Mouse (Mus musculus) cerebellum, adult 11 months (tissue): ENCODE measurements around the gene Sh3pxd2b.

Source experiments
- DNase-seq: peaks from one replicate; pipeline ENCODE4 v3.0.0; 2022

Sh3pxd2b gene

DNA sequence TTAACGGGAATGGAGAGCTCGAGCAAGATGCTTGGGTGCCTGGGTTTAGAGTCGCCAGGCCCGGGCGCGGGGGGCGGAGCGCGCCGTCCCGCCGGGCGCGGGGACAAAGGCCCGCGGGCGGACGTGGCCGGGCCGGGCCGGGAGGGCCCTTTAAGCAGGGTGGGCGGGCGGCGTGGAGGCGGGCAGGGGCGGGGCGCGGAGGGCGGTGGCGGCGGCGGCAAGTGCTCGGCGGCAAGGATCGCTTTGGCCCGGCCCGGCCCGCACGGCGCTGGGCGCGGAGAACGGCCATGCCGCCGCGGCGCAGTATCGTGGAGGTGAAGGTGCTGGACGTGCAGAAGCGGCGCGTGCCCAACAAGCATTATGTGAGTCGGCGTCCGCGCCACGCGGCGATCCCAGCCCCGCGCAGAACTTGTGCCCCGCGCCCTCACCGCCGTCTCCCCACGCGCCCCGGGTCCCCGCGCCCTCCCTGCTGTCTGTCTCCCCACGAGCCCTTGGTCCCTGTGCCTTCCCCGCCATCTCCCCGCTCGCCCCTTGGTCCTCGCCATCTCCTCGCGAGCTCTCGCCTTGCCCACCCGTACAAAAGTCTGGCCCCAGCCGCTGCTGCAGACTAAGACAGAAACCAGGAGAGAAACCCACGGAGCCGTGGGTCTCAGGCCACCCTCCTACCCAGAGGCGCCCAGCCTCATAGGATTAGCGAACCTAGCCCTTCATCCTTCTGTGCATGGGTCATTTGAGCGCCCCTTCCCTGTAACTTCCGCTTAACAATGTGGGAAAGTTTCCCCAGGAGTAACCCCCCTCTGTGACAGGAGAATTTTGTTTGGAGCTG, at the start of gene Sh3pxd2b:
Sh3pxd2b (plus strand) TSS at position 214 of the 826 bp plus-strand sequence.
- DNase-seq = peak; percentile 22

DNA sequence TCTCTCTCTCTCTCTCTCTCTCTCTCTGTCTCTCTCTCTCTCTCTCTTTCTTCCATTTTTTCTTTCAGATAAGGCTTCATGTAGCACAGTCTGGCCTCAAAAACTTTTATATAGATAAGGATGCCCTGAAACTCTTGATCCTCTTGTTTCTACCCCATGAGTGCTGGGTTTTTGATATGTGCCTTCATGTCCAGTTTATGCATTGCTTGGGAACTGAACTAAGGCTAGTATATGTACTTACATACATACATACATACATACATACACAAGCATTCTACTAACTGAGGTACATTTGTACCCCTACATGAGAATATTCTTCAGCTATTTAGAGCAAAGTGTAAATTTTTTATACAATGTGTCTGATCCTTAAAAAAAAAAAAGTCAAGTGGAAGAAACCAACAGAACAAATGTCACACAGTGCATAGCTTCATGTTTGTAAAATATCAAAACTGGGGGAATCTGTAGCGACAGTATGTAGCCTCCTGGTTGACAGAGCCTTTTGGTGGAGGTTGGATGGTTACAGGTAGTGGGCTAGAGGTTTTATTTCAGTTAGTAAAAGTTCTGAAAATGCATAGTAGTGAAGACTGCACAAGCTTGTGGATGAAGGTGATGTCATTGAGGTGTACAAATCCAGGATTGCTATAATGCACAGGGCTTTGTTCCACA, 49.6 kb upstream of the Sh3pxd2b start:
- DNase-seq = no peak

DNA sequence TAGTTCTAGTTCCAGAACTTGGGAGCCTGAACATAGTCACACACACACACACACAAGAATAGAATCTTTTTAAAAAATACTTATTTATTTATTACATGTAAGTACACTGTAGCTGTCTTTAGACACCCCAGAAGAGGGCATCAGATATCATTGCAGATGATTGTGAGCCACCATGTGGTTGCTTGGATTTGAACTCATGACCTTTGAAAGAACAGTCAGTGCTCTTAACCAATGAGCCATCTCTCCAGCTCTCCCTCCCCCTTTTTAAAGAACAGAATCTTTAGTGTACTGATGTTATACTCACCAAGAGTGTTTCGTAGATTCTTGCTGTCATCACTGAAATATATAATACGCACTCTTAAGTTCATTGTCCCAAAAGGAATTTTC, 49.1 kb upstream of the Sh3pxd2b start:
- no peak for DNase-seq

DNA sequence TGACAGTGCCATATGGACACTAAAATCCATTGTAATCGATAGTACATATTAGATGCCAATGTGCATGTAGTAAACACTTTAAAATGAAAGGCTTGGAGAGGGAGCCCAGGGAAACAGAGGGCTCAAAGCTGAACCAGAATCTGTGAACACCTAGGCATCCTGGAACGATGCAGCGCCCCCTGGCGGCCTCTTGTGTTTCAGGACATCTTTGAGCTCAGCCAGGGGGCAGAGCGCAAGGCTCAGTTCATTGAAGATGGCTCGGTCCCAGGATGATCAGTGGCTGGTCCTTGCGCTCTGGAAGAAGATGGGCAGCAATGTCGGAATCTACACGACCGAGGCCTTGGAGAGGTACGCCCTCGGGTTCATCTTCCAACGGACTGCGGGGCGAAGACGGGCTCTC, 47.8 kb upstream of the Sh3pxd2b start, which contains the start of gene Hbq1a:
Hbq1a (plus strand) TSS at position 205 of the 400 bp plus-strand sequence.
- DNase-seq = peak; percentile 54

DNA sequence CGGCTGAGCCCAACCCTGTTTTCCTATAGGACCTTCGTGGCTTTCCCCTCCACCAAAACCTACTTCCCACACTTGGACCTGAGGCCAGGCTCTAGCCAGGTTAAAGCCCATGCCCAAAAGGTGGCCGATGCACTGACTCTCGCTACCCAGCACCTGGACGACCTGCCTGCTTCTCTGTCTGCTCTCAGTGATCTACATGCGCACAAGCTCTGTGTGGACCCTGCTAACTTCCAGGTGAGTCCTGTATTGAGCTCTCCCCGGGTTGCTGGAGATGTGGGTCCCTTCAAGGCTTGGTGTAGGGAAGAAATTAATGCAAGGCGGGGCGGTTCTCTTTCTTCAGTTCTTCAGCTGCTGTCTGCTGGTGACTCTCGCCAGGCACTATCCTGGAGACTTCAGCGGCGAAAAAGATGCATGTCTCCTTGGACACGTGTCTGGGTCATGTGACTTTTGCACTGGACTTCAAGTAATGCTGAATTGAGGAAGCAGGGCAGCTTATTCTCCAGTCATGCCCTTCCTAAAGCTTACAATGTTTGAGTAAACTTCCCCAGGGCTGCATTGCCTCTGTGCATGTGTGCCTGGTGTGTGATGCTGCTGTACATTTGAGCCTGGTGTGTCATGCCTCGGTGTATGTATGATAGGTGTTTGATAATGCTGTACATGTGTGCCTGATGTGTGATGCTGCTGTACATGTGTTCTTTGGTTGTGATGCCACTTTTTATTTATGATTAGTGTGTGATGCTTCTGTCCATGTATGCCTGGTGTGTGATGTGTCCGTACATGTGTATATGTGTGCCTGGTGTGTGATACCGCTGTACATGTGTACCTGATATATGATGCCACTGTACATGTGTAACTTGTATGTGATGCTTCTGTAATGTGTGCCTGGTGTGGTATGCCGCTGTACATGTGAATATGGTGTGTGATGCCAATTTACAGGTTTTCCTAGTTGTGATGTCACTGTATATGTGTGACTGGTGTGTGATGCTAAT, 47.0 kb upstream of the Sh3pxd2b start:
- no peak for DNase-seq

DNA sequence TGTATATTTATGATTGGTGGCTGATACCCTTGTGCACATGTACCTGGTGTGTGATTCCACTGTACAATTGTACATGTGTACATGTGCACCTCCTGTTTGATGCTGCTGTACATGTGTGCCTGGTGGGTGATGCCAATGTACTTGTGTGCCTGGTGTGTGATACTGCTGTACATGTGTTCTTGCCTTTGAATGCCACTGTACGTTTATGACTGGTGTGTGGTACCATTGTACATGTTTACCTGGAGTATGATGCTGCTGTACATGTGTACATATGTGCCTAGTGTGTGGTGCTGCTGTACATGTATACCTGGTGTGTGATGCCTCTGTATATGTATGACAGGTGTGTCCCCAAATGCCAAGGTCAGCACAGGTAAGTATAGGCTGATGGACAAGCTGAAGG, 46.1 kb upstream of the Sh3pxd2b start:
- DNase-seq = no peak

DNA sequence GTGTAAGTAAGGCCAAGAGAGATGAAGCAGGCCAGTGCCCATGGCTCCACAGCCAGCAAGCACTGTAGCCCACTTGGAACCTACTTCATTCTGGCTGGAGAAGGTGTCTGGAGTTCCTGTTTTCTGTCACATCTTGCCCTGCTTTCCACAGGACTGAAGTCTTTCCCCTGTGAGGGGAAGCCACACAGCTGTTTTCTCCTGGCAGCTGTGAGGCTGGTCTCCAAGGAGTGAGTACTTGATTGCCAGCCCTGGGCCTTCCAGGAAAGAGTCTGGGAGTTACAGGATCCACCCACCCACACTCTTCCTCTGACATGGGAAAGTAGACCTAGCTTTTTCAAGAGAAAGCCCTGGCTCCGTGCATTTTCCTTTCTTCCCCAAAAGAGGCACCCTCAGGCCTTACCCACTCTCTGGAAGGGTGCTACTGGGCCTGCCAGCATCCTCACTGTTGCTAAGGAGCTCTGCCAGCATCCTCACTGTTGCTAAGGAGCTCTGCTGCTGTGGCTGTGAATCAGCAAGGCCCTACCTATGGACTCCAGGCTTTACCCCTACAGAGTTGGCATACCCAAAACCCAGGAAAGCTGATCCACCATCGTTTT, 44.7 kb upstream of the Sh3pxd2b start:
- no peak for DNase-seq

DNA sequence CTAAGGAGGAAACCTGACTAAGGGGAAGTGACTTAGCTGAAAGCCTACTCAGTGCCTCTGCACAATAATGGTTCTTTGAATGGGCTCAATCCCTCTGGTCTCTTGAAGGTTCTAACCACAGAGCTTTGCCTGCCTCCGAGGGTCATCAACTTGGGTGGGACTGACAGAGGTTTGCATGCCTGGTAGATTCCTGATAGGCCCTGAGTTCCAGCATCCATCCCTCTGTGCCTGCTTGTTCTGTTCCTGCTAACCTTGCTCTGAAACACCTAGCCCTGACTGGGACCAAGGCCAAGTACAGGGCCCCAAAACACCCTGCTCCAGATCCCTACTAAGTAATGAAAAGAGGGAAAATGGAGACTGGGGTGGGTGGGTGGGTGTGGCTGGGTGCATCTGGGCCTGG, 44.2 kb upstream of the Sh3pxd2b start:
- DNase-seq = no peak

DNA sequence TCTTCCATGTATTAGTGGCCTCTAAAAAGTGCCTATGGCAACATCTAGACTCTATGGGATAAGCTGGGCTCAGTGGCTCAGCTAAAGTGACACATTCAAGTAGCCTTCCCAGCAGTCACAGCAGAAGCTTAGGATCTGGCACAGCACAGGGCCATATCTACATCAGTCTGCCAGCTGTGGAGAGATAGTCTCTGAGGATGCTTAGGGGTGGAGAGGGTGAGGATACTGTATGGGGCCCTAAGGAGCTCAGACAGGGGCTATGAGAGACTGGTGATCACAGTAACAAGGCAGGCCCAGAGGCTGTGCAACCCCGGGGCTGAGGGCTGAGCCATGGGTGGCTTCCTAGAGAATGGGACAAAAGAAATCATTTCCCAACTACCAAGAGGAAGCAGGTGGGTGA, 40.6 kb upstream of the Sh3pxd2b start:
- no peak for DNase-seq

DNA sequence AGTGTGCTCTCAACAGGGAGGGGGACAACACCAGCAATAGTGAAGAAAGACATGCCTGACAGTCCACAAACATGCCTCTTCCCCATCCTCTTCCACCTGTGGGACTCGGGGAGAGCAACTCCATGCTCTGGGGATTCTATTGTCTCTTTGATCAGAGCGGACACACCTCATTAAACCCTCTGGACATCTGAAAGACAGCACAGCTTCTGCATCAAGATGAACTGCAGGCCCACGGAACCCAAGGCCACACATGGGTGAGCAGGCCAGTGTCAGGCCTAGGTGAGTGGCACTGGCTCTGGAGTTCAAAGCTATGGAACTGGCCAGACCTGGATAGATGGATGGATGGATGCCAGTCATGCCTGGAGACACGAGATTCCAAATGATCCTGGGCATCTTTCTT, 38.2 kb upstream of the Sh3pxd2b start:
- no peak for DNase-seq

DNA sequence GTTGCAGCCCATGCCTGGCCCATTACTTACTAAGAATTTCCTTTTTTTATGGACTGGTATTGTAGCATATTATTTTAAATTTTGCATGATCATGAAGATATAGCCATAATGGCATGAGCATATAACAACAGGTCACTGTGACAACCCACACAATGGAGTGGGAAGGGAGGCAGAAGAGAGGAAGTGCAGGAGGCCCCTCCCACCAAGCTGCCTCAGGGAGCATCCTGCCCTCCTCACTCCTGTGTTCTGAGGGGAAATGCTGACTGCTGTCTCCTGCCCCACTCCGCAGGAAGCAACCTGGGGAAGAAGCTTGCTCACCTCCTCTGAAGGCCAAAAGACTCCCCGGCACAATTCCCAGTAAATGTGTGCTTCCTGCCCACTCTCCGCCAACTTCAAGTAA, 37.7 kb upstream of the Sh3pxd2b start:
- no peak for DNase-seq

DNA sequence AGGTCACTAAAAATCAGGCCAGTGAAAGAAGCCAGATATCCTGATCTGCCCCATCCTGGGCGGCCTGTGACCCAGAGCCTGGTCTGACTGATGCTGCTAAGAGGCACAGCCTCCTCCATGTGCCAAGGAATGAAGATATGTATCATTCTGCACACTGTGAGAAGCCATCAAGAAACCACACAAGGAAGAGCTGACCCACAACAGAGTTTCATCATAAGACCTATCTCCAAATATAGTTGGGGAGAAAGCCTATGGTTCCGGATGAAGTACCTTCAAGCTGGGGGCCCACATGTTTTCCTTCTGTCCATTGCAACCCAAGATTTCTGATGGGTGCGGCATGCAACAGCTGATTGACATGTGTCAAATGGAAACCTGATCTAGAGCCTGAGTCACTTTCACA, 31.6 kb upstream of the Sh3pxd2b start:
- no peak for DNase-seq

DNA sequence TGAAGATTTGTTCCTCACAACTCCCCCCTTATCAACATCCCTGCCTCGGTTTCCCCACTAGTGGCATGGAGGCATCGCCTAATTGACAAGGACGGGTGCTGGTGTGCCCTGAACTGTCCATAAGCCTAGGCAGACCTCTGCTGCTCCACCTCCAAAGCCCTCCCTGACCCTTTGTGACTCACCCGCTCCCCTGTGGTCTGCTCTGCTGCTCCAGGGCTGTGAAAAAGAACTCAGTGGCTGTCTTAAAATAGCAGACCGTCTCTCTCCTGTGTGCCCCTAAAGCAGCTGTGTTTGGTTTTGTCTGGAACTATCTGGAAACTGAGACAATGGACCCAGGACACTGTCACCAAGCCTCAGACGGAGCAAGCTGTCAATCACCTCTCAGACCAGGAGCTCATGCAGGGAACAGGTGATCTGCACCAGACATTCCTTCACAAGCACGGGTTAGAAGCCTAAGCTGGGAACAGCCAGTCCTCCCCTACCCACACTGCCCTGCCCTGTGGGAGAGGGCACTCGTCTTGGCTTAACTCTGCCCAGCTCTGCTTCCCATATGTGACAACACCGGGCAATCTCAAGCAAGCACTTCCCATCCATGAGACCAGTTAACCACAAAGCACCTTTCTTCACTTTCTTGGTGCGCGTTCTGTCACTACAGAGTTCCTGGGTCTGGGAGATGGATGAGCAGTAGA, 27.0 kb upstream of the Sh3pxd2b start:
- DNase-seq = no peak

DNA sequence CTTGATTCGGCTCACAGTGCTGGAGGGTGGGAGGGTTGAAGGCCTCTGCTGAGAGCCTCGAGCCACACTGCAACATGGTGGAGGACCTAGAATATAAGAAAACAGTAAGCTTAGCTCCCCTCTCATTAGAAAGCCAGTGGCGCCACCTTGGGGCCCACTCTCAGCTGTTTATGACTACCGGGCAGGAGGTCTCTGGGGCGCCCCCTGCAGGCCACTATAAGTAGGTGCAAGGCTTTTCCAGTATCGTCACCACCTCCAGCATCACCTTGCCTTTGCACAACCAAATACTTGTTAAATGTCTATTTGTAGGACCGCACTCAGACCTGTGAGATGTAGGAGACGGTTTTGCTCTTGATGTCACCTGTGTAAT, 26.4 kb upstream of the Sh3pxd2b start:
- peak; percentile 21 for DNase-seq

DNA sequence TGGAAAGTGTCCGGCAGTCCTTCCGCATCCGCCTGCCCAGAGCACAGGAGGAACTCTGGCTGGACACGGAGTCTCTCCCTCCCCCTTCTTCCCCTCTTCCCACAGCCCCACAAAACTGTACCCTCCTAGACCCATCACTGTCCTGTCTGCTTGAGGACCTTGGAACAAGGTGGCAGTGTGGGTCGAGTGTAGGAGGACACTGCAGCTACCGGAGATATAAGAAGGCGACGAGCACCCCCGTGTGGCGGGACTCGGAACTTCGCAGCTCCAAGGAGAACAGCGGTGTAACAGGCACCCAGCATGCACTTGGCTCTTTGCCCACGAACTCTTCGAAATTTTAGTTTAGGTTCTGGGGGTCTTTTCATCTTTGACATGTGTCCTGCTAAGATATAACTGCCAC, 23.0 kb upstream of the Sh3pxd2b start:
- peak; percentile 73 for DNase-seq

DNA sequence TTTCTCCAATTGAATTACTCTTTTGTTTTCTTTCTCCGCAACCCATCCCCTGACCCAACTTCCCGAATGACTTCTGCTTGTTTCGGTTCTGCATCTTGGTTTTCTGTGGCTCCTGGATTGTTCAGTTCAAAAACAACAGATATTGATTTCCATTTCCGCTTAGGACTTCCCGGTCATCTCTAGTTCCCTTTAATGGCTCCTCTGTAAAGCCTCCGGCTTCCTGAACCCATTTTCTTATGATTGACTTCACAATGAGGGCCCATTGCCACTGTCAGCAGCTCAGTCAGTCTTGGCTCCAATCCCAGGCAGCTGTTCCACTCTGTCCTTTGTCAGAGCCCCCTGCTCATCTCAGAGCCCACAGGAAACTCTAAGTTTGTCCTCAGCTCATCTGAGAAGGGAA, 16.5 kb upstream of the Sh3pxd2b start:
- no peak for DNase-seq

DNA sequence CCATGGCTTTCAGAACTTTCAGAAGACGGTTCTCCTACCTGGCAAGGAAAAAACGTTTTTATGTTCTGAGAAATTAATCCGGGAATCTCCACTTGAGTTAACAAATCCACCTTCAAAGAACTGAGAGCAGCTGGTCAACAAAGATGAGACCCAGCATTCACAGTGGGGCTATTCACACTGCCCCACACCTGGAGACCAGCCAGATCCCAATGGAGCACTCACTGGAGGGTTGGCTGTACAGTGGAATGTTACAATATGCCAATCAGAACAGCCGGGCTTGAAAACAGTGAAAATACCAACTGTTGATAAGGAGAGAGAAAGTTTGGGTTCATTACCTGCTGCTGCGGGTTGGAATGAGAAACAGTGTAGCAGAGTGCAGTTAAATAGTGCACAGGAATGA, 15.8 kb upstream of the Sh3pxd2b start:
- no peak for DNase-seq

DNA sequence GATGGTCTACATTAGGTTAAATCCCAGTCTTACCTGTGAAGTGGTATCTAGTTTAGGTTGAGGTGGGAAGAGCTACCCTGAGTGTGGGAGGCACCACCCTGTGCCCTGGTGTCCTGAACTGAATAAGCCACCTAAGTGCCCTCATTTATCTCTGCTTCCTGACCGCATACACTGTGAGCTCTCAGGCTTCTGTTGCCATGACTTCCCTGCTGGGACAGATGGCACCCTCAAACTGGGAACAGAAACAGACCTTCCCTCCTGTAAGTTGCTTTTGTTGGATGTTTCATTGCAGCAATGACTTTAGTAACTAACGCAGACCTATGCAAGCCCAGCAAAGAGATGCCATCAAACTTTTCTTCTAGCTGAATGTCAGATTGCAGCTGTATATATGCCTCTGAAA, 14.4 kb upstream of the Sh3pxd2b start:
- no peak for DNase-seq

DNA sequence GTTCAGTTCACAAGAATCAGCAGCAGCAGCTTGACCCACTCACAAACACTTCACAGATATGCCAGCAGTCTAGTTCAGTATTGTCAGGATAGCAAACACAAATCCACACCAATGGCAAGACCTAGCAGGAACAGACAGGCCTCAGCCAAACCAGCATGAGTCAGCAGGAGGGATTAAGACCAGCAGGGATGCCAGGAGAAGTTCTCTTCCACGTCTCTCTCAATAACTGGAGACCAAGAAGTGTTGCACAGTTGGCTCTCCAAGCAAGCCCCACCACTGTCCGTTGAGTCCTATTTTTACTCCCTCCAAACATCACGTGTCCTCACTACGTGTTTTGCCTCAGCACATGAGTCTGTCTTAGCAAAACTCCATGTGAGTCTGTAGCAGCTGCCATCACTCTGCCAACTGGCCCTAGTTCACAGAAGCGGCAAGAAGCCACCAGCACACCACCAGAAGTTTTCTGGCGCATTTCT, 11.1 kb upstream of the Sh3pxd2b start:
- DNase-seq = no peak

DNA sequence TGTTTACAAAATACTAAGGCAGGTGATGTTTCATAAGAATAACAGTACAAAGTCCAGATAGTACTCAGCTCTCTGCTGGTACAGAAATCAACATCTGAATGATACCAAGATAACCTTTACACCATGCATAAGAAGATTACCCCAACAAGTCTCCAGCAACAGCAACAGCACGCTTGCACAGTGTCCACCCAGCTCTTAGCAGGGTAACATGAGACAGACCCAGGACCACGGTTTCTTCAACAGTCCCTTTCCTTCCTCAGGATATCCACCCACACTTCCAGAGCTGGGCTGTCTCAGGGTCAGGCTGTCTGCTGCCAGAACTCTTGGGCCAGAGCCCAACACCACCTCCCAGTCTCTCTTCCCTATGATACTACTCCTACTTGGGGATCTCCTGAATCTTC, 8.5 kb upstream of the Sh3pxd2b start:
- DNase-seq = no peak

DNA sequence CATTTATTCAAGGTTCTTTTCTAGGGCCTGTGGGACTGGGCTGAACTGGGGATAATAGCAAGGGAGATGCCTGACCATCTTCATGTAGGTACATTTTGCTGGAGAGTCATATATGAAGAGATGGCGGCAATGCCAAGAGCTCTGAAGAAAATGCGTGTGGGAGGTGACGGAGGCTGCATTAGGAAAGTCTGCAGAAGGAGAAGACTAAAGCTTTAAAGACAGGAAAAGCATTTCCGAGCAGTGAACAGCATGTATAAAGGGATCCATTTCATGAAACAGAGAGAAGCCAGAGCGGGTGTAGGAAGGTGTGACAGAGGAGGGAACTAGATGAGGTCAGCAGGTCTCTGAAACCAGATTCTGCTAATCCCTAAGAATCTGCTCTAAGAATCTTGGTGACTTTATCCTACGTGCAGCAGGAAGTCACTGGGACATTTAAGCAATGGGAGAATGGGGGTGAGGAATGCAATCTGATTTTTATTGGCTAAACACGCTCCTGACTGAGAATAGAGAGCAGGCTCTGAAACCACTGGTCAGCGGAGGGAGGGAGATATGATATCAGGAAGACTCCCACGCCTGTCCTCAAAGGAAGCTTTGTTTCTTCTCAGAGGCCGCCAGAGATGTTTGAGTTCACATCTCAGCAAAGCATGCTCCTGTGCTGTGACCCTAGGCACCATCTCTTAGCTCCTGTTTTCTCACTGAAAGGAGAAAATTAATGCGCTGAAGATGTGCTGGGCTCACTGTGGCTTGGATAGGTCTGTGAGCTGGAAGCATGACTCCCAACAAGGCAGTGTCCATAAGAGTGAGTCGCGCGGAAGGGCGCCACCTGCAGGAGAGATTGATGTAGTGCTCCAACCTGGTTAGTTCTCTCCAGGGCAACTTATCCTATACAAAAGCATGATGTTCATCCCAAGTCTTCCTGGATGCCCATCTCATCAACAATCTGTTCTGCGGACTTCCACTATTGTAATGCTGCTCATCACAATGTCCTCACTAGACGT, 6.8 kb upstream of the Sh3pxd2b start:
- DNase-seq = no peak
